ENCODE assay signal across 28 mouse cellular contexts in genomic region chr19:40302477-40302876, GRCm38 (mm10). TPM values are rescaled to one million over a fixed set of nuclear protein-coding genes. Genes with fewer than 3 reads are reported as not detected.
A peak's percentile ranks its signal among the peaks of the same experiment; 100 is the strongest.
DNase-seq lines count a peak whose midpoint lies in the region; ATAC-seq and TF ChIP-seq lines count a peak whose summit lies in the region.
"Had no signal": no experiment of that assay in that cellular context is flagged by ENCODE, and none has a peak within 500 bp of the region (broad histone marks: within the 10 kb centered on the region; RNA-seq: fewer than 3 reads in every experiment).

No protein-coding gene starts in this region.

- DNase-seq in gastrocnemius, adult 2 months, result no peak
- DNase-seq in gastrocnemius, postnatal 25 days, result no peak
- DNase-seq in heart, adult 9 months (ENCODE audit: low spot score in 2 of 2), result no peak
- peak; percentile 45 for DNase-seq in brain, adult 2 months (ENCODE audit: low read depth, low spot score)
- no peak for DNase-seq in cerebellum, postnatal 25 days
- DNase-seq: adrenal gland, adult 2 months; adrenal gland, postnatal 36 days; cerebellum, adult 2 months; cerebellum, postnatal 14 days; gastrocnemius, postnatal 36 days; kidney, adult 9 months; kidney, postnatal 10 days; lung, postnatal 14 days; midbrain, embryonic 14.5 days; thymus, postnatal 4 days had no signal

- no peaks in the 10 kb centered on the region for H3K9me3 ChIP-seq in heart, embryonic 12.5 days (replicated peaks)
- H3K9me3 ChIP-seq in intestine, embryonic 16.5 days (ENCODE audit: control insufficient read depth, low read length), result no peaks in the 10 kb centered on the region
- H3K9me3 ChIP-seq in intestine, embryonic 15.5 days, result no peaks in the 10 kb centered on the region
- H3K9me3 ChIP-seq: hindbrain, embryonic 10.5 days; hindbrain, embryonic 15.5 days; limb, embryonic 10.5 days; limb, embryonic 15.5 days; liver, embryonic 15.5 days had no signal

- peak overlapping the region; percentile 38; the same call in 1 of the 2 replicates for H3K4me2 ChIP-seq in heart, embryonic 12.5 days
- no peak overlapping the region for H3K4me2 ChIP-seq in intestine, embryonic 16.5 days (ENCODE audit: low read depth, low read length)
- no peak overlapping the region for H3K4me2 ChIP-seq in intestine, embryonic 15.5 days (replicated peaks)
- H3K4me2 ChIP-seq: hindbrain, embryonic 15.5 days; limb, embryonic 15.5 days; liver, embryonic 15.5 days; lung, embryonic 14.5 days had no signal

- no peaks in the 10 kb centered on the region for H3K27me3 ChIP-seq in heart, embryonic 12.5 days (replicated peaks)
- no peaks in the 10 kb centered on the region for H3K27me3 ChIP-seq in intestine, embryonic 16.5 days (replicated peaks; ENCODE audit: control insufficient read depth, insufficient read depth, low read length)
- no peaks in the 10 kb centered on the region for H3K27me3 ChIP-seq in intestine, embryonic 15.5 days (replicated peaks)
- H3K27me3 ChIP-seq: CH12.LX; hindbrain, embryonic 15.5 days; limb, embryonic 15.5 days; liver, embryonic 15.5 days had no signal

- peaks cover 7% of the 10 kb centered on the region; the same call in 1 of the 2 replicates for H3K36me3 ChIP-seq in heart, embryonic 12.5 days
- H3K36me3 ChIP-seq in intestine, embryonic 16.5 days (ENCODE audit: control insufficient read depth, insufficient read depth, low read length), result no peaks in the 10 kb centered on the region
- 0 out of 2 replicates have a peak, but pooled peaks cover 2% of the 10 kb centered on the region for H3K36me3 ChIP-seq in intestine, embryonic 15.5 days
- H3K36me3 ChIP-seq: hindbrain, embryonic 10.5 days; hindbrain, embryonic 15.5 days; limb, embryonic 10.5 days; limb, embryonic 15.5 days had no signal

- WGBS in heart, embryonic 12.5 days, result 49% methylated on average over 5 of the region's 5 CpGs
- WGBS in intestine, embryonic 16.5 days, result 63% methylated on average over 5 of the region's 5 CpGs
- WGBS in intestine, embryonic 15.5 days, result 42% methylated on average over 5 of the region's 5 CpGs

- H3K9ac ChIP-seq in heart, embryonic 12.5 days, result no peak overlapping the region
- H3K9ac ChIP-seq in intestine, embryonic 16.5 days (ENCODE audit: low read depth, low read length), result no peak overlapping the region
- H3K9ac ChIP-seq in intestine, embryonic 15.5 days, result no peak overlapping the region
- H3K9ac ChIP-seq: hindbrain, embryonic 15.5 days; limb, embryonic 15.5 days; liver, embryonic 15.5 days; lung, embryonic 14.5 days had no signal

- peak overlapping the region; percentile 2; the same call in 1 of the 2 replicates for H3K4me3 ChIP-seq in gastrocnemius, adult 2 months
- H3K4me3 ChIP-seq in heart, embryonic 12.5 days, result no peak overlapping the region
- H3K4me3 ChIP-seq in intestine, embryonic 16.5 days (ENCODE audit: low read length), result no peak overlapping the region
- no peak overlapping the region for H3K4me3 ChIP-seq in intestine, embryonic 15.5 days (replicated peaks)
- H3K4me3 ChIP-seq: hindbrain, embryonic 10.5 days; hindbrain, embryonic 15.5 days; limb, embryonic 10.5 days; limb, embryonic 15.5 days; liver, embryonic 15.5 days had no signal

- H3K27ac ChIP-seq in gastrocnemius, adult 2 months, result peak overlapping the region; percentile 70
- peak overlapping the region; percentile 89 for H3K27ac ChIP-seq in heart, embryonic 12.5 days (ENCODE audit: poor library complexity, severe bottlenecking)
- no peak overlapping the region for H3K27ac ChIP-seq in intestine, embryonic 16.5 days (ENCODE audit: low read length)
- H3K27ac ChIP-seq in intestine, embryonic 15.5 days, result no peak overlapping the region
- H3K27ac ChIP-seq: hindbrain, embryonic 10.5 days; hindbrain, embryonic 15.5 days; limb, embryonic 10.5 days; limb, embryonic 15.5 days; liver, embryonic 15.5 days had no signal

- peaks cover 55% of the 10 kb centered on the region for H3K4me1 ChIP-seq in heart, embryonic 12.5 days (replicated peaks)
- peaks cover 17% of the 10 kb centered on the region for H3K4me1 ChIP-seq in intestine, embryonic 16.5 days (ENCODE audit: control insufficient read depth, insufficient read depth, low read length)
- peaks cover 4% of the 10 kb centered on the region; the same call in 1 of the 2 replicates for H3K4me1 ChIP-seq in intestine, embryonic 15.5 days (replicated peaks)
- H3K4me1 ChIP-seq: hindbrain, embryonic 15.5 days had no signal

- no peak for TF ChIP-seq CTCF in gastrocnemius, adult 2 months (IDR thresholded peaks at IDR 0.05)

- intact Hi-C loops in gastrocnemius, adult 2 months (cut with DNase I), result no loop called here

- ATAC-seq in heart, embryonic 12.5 days (ENCODE audit: insufficient number of reproducible peaks, low FRiP score), result no peak
- 0 out of 2 replicates have a peak, but pooled peaks have one; percentile 6 for ATAC-seq in intestine, embryonic 16.5 days
- no peak for ATAC-seq in intestine, embryonic 15.5 days
- ATAC-seq: activated CD4-positive, CD25-positive, alpha-beta regulatory T cell, adult 4 months; forebrain, embryonic 14.5 days; inflammation-experienced regulatory T-cells, adult 6 months had no signal

RNA-seq across cellular contexts. Expression of gene Pdlim1, which starts 30.8 kb away (rescaled TPM):
- total RNA-seq in gastrocnemius, adult 2 months (2021), result 100 to 1,000 TPM in 1 of 2 experiments, 10 to 100 TPM in 1; 70.8 to 292 TPM
- total RNA-seq in gastrocnemius, postnatal 25 days (2021), result 100 to 1,000 TPM; 116 to 150 TPM
- 311 and 316 TPM in 2 replicates for polyA plus RNA-seq in heart, embryonic 12.5 days (2016; fragmentation: Nextera tagmentation; extraction: Ambion mirVana)
- 217 and 222 TPM in 2 replicates for polyA plus RNA-seq in intestine, embryonic 16.5 days (2015; fragmentation: Nextera tagmentation; extraction: Ambion mirVana)
- 195 and 211 TPM in 2 replicates for polyA plus RNA-seq in intestine, embryonic 15.5 days (2015; fragmentation: Nextera tagmentation; extraction: Ambion mirVana)

Comparison
In these comparisons a context has a peak if more than half of its experiments do, and no peak if none do; other contexts are left out.
1. H3K27ac ChIP-seq: peak in gastrocnemius, adult 2 months (single experiment) and heart, embryonic 12.5 days (single experiment); none in intestine, embryonic 16.5 days (single experiment) and intestine, embryonic 15.5 days (single experiment).